28 mouse cellular contexts compared by ENCODE assay signal in the genomic region with DNA sequence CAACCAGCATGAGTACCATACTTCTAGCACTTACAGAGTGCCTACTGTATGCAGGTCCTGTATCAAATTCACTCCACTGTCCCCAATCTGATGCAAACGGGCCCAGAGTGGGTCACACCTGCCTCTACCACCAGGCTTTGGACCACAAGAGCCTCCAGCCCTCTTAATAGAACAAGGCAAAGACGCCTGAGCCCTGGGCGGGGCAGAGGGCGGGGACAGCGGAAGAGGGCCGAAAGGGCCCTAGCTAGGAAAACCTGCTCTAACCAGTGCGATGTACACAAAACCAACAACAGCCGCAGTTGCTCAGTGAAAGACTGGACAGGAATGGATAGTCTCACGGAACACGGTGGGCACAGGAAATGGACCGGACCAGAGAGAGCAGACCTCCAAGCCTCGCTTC. TPM values are rescaled to one million over a fixed set of nuclear protein-coding genes. Genes with fewer than 3 reads are reported as not detected.
DNase-seq lines count a peak whose midpoint lies in the region; ATAC-seq lines count a peak whose summit lies in the region.
"Had no signal": no experiment of that assay in that cellular context is flagged by ENCODE, and none has a peak within 500 bp of the region (broad histone marks: within the 10 kb centered on the region; RNA-seq: fewer than 3 reads in every experiment).

No protein-coding gene starts in this region.

- H3K9ac ChIP-seq in hindbrain, embryonic 15.5 days = no peak overlapping the region
- no peak overlapping the region for H3K9ac ChIP-seq in hindbrain, embryonic 16.5 days (ENCODE audit: low read depth, low read length)
- H3K9ac ChIP-seq: embryonic facial prominence, embryonic 15.5 days; forebrain, embryonic 12.5 days; forebrain, postnatal 0 days; hindbrain, embryonic 14.5 days; limb, embryonic 13.5 days; neural tube, embryonic 15.5 days had no signal

- H3K4me1 ChIP-seq in hindbrain, embryonic 15.5 days (replicated peaks) = peaks cover 19% of the 10 kb centered on the region
- H3K4me1 ChIP-seq in hindbrain, embryonic 16.5 days (ENCODE audit: control insufficient read depth, insufficient read depth, low read depth, low read length) = peaks cover 9% of the 10 kb centered on the region

- H3K27ac ChIP-seq in hindbrain, embryonic 15.5 days (replicated peaks) = 0 out of 2 replicates have a peak overlapping the region, but pooled peaks have one; percentile 20
- no peak overlapping the region for H3K27ac ChIP-seq in hindbrain, embryonic 16.5 days (ENCODE audit: low read depth, low read length)
- H3K27ac ChIP-seq: embryonic facial prominence, embryonic 10.5 days; embryonic facial prominence, embryonic 15.5 days; forebrain, embryonic 12.5 days; kidney, postnatal 0 days; limb, embryonic 13.5 days; neural tube, embryonic 15.5 days had no signal

- no peaks in the 10 kb centered on the region for H3K27me3 ChIP-seq in hindbrain, embryonic 15.5 days
- no peaks in the 10 kb centered on the region for H3K27me3 ChIP-seq in hindbrain, embryonic 16.5 days (replicated peaks; ENCODE audit: control insufficient read depth, insufficient read depth, low read length)
- H3K27me3 ChIP-seq: embryonic facial prominence, embryonic 15.5 days; neural tube, embryonic 15.5 days; Patski had no signal

- 0 out of 2 replicates have a peak, but pooled peaks have one; percentile 15 for ATAC-seq in hindbrain, embryonic 15.5 days (ENCODE audit: low FRiP score, low read depth)
- no peak for ATAC-seq in hindbrain, embryonic 16.5 days
- ATAC-seq: forebrain, postnatal 0 days; Patski had no signal

- no peak overlapping the region for H3K4me3 ChIP-seq in hindbrain, embryonic 15.5 days
- no peak overlapping the region for H3K4me3 ChIP-seq in hindbrain, embryonic 16.5 days (ENCODE audit: low read length)
- H3K4me3 ChIP-seq: embryonic facial prominence, embryonic 10.5 days; embryonic facial prominence, embryonic 15.5 days; forebrain, embryonic 12.5 days; limb, embryonic 13.5 days; neural tube, embryonic 15.5 days had no signal

- no peak overlapping the region for H3K4me2 ChIP-seq in hindbrain, embryonic 15.5 days
- no peak overlapping the region for H3K4me2 ChIP-seq in hindbrain, embryonic 16.5 days (ENCODE audit: low read length)
- H3K4me2 ChIP-seq: embryonic facial prominence, embryonic 15.5 days; hindbrain, embryonic 14.5 days; limb, embryonic 13.5 days; liver, embryonic 11.5 days; neural tube, embryonic 15.5 days had no signal

- WGBS in hindbrain, embryonic 15.5 days = 78% methylated on average over 12 of the region's 12 CpGs
- WGBS in hindbrain, embryonic 16.5 days = 73% methylated on average over 12 of the region's 12 CpGs

- DNase-seq in ES-CJ7 (ENCODE audit: low read depth, low spot score) (peak; percentile 66), R1 (ENCODE audit: low read depth, low spot score) (peak; percentile 59)
- peak; percentile 26 for DNase-seq in lung, postnatal 25 days (ENCODE audit: low spot score)
- no peak for DNase-seq in cerebellum, adult 9-11 months
- no peak for DNase-seq in spleen, postnatal 36 days (ENCODE audit: low spot score in 2 of 2)
- DNase-seq: adrenal gland, postnatal 25 days; cerebellum, adult 11-12 months; cerebellum, postnatal 25 days; forebrain, postnatal 0 days; gastrocnemius, postnatal 14 days; heart, postnatal 36 days; kidney, adult 8-10 months; midbrain, embryonic 14.5 days; retina, postnatal 1 day; right cerebral cortex, postnatal 25 days; thymus, adult 2 months; thymus, postnatal 36 days had no signal

- H3K36me3 ChIP-seq in hindbrain, embryonic 15.5 days = peaks cover 2% of the 10 kb centered on the region
- peaks cover 3% of the 10 kb centered on the region for H3K36me3 ChIP-seq in hindbrain, embryonic 16.5 days (ENCODE audit: control insufficient read depth, insufficient read depth, low read length)
- H3K36me3 ChIP-seq: embryonic facial prominence, embryonic 15.5 days had no signal

- H3K9me3 ChIP-seq in hindbrain, embryonic 15.5 days = no peaks in the 10 kb centered on the region
- peaks cover 2% of the 10 kb centered on the region; the same call in 1 of the 2 replicates for H3K9me3 ChIP-seq in hindbrain, embryonic 16.5 days (ENCODE audit: control insufficient read depth, low read length)
- H3K9me3 ChIP-seq: neural tube, embryonic 15.5 days had no signal

RNA-seq across cellular contexts. Expression of a gene that starts 18.8 kb away (rescaled TPM):
- polyA plus RNA-seq in hindbrain, embryonic 15.5 days (2015; fragmentation: Nextera tagmentation; extraction: Ambion mirVana) = 20.7 and 23.3 TPM in 2 replicates
- 16.7 and 18.7 TPM in 2 replicates for polyA plus RNA-seq in hindbrain, embryonic 16.5 days (2015; fragmentation: Nextera tagmentation; extraction: Ambion mirVana)

Comparison
In these comparisons a context has a peak if more than half of its experiments do, and no peak if none do; other contexts are left out.
1. DNase-seq: peak in ES-CJ7 (single experiment), R1 (single experiment) and lung, postnatal 25 days (single experiment); none in cerebellum, adult 9-11 months (single experiment) and spleen, postnatal 36 days (0 of 2).